Mouse (Mus musculus): ENCODE results near the gene Ctnna3.

DNA sequence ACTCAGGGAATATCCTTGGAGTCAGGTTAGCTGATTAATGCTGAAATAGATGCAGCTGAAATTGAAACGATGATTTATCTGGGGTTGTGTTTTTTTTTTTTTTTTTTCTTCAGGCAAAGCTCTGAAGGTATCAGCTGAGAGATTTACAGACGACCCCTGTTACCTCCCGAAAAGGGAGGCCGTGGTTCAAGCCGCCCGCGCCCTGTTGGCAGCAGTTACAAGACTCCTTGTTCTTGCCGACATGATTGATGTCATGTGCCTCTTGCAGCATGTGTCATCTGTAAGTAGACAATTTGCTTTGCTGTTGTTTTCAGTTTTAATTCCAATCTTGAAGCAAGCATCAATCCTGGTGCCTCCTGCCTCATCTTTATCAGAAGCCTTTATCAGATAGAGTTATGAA lies 136.8 kb downstream of the Ctnna3 start:
- no peak for TF ChIP-seq CTCF (IDR thresholded peaks at IDR 0.05; ENCODE audit: extremely low read depth, insufficient read depth, low read length)
- TF ChIP-seq POLR2A (IDR thresholded peaks at IDR 0.05; ENCODE audit: extremely low read depth, insufficient read depth, low read length): no peak
